Mouse (Mus musculus) Muller cell, postnatal 12 days (primary cell): ENCODE data around the gene Zfp667.
"Not testable (repeated sequence)": the region's sequence is repeated elsewhere in the genome, so short reads cannot be mapped to it uniquely, and the experiment has no call there.

Source experiments
- DNase-seq: peaks from one replicate; pipeline ENCODE4 v3.0.0-alpha.2; 2015; ENCODE audit errors: inconsistent ontology term

Gene Zfp667

DNA sequence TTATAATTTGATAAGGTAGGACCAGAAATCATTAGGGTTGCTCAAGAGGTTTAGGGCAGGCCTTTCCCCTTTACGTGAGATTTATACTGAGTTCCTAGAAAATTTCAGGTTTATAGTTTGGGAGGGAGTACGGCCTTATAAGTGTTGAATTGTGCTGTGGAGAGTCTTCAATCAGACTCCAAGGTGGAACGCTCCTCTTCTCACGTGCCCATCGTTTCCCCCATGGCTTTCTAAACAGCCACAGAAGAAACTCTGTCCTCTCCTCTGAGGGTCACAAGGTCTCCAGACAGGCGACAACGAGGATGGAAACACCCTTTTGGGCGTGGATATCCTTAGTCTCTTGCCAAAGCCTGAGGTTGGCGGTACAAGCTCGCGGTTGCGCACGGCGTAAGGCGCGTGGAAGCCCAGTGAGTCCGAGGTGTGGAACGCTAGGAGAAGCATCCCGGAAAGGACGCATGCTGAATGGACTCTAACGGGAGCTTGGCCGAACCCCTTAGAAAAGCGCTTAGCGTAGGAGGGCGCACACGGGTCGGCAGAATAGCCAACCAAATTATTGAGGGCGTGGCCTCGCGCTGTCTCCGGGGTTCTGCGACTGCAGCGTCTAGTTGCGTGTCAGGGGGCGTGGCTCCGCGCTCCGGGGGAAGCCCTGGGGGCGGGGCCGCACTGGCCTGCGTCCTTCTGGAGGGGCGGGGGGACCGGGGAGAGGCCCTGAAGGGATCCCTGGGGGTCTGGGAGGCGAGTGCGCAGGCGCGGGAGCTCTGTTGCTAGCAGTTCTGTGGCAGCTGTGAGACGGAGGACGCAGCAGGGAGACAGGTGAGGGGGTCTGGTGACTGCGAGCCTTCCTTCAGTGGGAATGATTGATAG is at the start of gene Zfp667:
TSS of gene Zfp667 (plus strand) at position 738 of the 864 bp plus-strand sequence.
- peak; percentile 99 for DNase-seq

DNA sequence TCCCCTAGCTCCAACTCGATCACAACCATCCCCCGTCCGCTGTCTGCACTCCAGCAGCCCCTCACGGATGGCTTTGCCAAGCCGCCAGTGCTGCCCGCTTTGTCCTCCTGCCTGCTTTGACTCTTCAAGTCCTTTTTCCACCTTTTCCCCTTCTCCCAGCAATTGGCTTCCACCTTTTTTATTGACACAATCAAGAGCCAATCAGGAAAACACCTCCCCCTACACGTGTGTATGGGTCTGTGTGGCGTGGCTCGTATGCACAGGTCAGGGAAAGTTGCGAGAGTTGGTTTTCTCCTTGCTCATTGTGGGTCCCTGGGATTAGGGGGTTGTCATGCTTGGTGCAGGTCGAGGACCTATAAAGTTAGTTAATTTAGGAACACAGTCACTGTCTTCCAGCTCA is 46.6 kb upstream of the Zfp667 start:
- no peak for DNase-seq

DNA sequence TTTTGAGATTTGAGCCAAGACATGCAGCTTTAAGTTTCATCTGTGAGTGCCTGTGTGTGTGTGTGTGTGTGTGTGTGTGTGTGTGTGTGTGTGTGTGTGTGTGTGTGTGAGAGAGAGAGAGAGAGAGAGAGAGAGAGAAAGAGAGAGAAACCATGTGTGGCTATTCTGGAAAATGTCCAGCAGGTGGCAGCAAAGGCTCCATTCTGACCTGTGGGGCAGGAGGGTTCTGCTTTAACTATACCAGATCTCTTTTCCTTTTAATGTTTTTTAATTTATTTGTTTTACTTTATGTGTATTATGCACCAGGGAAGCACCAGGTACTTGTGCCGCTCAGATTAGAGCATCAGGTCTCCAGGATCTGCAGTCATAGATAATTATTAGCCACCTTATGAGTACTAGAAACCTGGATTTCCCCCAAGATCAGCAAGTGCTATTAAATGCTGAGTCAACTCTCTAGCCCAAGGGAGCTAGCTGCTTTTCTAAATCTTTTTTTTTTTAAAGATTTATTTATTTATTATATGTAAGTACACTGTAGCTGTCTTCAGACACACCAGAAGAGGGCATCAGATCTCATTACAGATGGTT is 45.4 kb upstream of the Zfp667 start:
- DNase-seq, result peak; percentile 6

DNA sequence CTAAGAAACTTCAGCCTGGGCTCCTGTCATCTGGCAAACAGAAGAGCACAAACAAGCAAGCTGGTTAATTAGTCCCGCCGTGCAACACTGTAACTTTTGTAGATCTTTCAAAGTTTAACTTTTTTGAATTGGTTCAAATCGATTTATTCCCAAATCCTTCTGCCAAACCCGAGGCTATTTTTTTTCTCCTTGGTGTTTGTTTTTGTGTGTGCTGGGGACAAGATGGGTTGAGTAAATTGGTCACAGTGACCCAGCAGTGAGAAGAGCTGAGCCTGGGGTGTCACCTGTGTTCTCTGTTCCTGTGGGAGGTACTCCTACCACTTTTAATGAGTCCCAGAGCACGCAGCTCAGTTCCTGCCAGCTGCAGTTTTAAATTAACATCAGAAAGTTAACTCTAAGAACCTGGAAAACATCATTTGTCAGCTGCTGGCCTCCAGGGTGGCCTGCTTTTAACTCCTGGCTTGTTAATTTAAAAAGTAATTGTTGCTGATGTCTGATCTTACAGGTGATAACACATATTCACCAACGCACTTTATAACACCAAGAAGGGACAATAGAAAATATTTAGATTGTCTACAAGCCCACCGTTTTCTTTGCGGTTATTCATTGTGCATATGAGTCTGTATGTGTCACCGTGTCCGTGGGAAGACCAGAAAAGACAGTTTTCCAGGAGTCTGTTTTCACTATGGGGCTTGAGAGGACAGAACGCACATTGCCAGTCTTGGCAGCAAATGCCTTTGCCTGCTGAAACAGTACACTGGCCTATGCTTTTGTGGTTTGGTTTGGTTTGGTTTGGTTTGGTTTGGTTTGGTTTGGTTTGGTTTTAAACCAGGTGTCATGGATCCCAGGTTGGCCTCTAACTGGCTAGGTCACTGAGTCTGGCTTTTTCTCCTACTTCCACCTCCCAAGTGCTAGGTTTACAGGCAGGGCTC is 41.8 kb upstream of the Zfp667 start:
- no peak for DNase-seq

DNA sequence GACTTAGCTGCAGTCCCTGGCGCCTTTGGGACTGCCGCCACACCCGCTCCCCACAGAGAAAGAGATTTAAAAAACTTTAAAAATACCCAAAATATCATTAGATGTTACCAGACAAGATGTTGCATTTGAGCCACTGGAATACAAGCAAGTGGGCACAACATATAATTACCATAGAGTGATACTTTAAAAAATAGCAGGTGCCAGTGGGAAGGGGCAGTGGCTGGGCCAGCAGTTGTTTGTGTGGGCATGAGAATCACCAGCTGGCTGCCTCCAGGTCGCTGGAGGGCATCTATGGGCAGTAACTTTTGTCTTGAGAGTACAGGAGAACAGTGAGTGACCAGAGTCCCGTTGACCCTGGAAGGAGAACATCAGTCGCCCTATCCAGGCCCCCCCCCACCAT is 34.0 kb upstream of the Zfp667 start, which contains the start of gene Epp13:
TSS of gene Epp13 (plus strand) at position 301 of the 400 bp plus-strand sequence.
- DNase-seq, result no peak

DNA sequence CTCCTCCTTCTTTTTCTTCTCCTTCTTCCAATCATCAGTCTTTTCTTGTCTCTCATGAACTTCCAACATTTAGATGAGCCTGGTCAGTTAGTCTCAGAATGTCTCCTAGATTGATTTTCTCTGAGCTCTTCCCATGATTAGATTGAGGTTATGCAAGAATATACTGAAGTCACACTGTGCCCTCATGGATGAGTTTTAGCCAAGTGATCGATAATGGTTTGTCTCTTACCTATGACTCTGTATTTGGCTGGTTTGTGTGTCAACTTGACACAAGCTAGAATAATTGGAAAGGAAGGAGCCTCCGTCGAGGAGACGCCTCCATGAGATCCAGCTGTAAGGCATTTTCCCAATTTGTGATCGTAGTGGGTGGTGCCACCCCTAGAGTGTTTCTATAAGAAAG is 31.9 kb upstream of the Zfp667 start:
- DNase-seq, result no peak

DNA sequence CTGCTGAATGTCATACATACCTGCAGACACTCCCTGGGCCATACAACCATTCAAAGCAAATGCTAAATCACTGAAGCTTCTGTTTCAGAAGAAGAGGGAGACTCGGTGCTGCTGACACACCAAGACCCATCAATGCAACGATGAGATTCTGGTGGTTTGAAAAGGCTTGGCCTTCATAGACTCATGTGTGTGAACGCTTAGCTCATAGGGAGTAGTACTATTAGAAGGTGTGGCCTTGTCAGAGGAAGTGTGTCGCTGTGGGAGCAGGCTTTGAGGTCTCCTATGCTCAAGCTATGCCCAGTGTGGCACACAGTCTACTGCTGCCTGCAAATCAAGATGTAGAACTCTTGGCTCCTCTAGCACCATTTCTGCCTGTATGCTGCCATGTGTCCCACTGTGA is 29.0 kb upstream of the Zfp667 start:
- DNase-seq, result no peak

DNA sequence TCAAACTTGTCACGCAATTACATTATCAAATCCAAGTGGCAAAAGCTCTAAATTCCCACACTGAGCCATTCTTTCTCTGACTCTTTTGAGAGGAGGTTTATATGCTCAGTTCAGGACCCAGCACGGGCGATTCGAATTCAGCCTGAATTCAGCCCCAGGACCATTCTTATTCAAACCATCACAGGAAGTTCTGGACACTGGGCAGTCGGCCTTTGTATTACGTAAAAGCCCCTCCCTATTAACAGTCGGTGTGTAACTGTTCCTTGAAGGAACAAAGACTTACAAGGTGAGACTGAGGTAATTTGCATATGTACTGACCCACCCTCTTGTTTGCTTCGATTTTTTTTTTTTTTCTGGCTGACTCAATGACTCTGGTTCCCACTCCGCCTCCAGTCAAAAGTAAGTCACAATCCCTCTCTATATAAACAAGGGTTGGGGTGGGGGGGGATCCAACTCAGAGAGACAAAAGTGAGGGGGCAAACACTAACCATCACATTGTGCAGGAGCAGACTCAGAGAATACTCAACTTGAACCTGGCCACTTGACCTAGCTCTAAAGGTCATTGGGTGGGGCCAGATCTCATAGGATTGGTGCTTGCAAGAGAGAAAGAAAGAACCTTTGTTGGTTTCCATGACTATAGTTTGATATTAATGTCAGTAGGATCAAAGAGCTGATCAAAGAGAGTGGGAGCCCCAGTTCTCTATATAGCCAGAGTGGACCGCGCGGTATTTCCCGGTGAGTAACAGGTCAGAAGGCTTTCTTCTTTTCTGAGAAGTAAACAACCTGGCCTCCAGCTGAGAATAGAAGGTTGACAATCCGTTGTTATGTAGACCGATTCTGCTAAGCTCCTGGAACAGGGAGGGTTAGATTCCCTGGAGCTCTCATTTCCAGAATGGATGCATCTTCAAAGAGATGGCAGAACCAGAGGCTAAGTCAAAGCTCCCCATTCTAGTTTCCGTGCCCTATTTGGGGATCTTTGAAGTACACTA is 27.9 kb upstream of the Zfp667 start:
- DNase-seq, result no peak

DNA sequence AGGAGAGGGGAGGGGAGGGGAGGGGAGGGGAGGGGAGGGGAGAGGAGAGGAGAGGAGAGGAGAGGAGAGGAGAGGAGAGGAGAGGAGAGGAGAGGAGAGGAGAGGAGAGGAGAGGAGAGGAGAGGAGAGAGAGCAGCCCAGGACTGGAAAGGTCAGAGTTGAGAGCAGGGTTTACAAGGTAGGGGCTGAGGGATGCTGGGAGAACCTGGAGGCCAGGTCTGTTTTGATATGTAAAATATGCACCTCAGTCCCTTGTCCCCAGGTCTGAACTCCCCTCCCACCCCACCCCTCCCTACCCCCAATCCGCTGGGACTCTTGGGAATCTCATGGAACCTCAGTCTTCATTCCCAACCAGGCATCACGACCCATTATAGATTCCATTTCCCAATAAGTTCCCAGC is 26.4 kb upstream of the Zfp667 start:
- not testable (repeated sequence) for DNase-seq

DNA sequence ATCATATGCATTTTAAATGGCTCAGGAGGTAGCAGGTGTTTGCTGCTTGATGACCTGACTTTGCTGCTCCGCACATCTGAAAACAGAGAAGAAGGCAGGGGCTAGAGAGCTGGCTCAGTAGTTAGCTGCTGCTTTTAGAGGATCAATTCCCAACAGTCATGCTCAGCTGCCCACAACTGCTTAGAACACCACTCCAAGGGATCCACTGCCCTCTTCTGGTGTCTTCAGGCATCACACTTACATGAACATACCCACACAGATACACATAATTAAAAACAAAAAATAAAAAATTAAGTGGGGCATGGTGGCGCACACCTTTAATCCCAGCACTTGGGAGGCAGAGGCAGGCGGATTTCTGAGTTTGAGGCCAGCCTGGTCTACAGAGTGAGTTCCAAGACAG is 24.3 kb upstream of the Zfp667 start:
- DNase-seq, result no peak

DNA sequence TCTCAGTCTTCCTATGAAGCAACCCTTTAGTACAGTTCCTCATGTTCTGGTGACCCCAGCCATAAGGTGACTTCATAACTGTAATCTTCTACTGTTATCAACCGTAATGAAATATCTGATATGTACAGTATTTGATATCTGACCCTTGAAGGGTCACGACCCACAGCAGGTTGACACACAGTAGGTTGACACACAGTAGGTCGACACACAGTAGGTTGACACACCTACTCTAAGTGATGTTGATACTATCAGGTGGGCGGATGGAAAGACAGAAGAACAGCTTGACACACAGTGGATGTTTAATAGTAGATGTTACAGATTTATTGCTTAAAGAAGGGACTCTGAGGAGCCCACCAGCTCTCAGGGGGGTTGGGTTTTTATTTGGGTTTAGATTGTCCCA is 23.4 kb upstream of the Zfp667 start:
- DNase-seq, result no peak

DNA sequence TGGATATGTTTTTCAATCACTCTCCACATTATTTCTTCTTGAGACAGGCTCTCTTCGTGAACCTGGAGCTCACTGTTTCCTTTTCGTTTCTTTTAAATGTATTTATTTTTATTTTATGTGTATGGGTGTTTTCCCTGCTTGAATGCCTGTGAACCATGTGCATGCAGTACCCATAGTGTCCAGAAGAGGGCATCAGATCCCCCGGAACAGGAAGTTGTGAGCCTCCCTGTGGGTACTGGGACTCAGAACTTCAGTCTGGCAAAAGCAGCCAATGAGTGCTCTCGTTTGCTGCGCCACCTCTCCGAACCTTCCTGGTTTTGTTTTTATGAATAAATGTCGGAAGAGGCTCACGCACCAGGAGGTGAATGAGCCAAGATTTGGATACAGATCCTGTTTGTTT is 20.7 kb upstream of the Zfp667 start:
- DNase-seq, result no peak

DNA sequence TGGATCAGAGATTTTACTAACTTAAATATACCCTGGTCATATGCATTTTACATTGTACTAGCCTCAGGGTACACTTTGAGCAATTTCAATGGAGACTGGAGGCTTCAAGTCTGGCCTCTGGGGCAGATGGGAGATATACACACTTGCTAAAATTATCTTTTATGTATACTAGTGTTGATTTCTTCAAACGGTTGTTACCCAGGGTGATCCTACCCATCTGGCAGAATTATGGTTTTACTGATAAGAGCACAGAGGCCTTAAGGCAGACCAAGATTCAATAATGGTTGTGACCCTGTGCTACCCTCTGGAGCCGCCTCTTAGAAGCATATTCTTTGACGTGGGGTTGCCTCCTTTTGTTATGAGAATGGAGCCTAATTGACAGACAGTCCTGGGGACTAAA is 8.5 kb upstream of the Zfp667 start:
- no peak for DNase-seq

DNA sequence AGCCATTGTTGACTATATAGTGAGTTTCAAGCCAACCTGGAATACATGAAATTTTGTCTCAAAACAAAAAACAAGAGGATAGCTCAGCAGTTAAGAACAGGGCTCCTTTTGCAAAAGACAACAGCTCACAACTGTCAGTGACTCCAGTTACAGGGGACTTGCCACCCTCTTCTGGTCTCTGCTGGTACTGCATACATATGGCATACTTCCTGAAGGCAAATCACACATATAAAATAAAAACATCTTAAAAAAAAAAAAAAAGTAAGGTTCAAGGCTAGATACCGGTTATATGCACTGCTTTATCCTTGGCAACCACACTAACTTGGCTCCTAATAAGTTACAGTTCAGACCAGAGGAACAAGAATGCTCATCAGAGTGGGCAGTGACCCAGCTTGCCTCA is 3.6 kb upstream of the Zfp667 start:
- peak; percentile 42 for DNase-seq

DNA sequence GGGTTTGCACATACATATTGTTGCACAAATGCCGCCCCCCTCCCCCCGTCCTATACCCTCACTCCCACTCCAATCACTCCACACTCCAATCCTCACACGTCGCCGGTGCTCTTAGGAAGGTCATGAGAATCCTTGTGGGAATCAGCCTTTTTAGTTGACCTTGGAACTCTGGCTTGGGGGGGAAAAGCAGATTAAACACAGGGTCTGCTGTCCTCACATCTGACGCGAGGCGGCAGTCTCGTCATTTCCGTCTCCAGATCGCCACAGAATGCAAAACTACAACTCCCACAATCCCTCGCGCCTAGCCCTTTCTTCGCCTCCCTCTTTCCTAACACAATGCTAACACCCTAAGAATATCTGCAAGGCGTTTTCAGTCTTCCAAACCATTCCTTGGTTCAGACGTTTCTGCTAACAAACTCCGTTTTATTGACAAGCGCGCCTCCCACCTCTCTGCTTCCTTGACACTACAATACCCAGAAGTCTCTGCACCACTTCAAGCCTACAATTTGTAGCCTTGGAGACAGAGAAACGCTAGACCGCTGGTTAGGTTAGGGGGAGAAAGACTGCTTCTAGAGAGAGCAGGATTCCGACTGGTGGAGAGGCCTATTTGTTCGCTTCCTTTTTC is 2.8 kb upstream of the Zfp667 start:
- DNase-seq, result peak; percentile 75

DNA sequence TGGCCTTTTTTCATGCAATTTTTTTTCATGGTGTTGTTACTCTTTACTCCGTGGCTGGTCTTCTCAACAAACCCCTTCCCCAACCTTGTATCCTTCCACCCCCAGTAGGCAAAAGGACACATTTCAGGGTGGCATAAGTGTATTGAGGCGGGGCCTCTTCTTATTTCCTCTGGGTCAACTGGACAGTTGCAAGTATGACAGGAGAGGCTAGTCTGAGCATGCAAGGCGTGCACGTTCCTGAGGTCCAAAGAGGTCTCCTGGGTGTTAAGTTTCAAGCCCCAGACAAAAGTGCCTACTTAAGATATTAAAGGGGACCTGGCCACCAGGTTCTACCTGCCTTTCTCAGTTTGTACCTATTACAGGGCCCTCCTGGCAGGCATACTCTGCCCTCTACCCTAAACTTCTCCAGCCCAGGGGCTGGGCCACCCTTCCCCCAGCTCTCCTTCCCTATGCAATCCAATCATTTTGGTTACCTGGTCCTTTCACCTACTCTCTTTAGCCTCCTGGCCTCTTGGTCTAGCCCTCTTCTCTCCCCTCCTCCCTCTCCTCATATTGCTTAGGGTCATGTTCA is 1.9 kb upstream of the Zfp667 start:
- DNase-seq, result no peak

DNA sequence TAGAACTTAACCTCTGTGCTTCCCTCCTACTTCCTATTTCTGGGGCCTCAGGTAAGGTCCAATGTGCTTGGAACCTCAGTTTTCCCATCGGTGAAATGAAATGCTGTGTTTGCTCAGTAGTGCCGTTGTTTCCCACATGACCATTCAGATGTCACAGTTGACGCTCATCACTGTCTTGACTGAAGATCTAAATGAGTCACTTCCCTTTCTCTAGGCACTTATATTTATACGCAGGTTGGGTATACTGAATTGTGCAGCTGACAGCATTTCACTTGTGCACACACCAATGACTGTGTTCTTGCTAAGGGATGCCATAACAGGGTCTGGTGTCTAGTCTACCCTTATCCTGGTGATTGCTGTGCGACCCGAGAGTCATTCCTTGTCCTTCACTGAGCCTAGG is 1.0 kb upstream of the Zfp667 start:
- no peak for DNase-seq

DNA sequence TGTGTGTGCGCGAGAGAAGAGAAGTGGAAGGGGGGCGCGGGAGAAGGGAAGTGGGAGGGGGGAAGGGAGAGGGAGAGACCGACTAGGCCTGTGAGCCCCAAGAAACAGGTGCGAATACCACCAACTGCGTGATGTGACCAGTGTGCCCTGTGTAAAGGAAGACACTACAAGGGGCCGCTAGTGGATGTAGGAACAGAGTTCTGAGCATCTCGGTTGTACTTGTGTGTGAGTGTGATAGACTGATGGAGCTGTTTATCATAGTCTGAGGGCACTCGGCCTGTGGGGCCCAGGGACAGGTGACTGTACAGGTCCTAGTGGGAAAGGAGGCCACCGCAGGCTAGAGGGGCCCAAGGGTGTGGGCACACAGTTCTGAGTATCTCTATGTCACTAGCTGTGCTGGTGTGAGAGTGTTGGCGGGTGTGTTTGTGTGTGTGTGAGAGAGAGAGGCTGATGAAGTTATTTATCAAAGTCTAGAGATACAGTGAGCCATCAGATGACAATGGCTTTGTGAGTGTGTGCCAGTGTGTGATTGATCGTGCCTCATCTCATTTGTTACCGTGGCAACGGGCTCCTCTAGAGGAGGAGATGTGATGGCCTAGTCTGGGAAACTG is 647 bp downstream of the Zfp667 start:
- peak; percentile 4 for DNase-seq

DNA sequence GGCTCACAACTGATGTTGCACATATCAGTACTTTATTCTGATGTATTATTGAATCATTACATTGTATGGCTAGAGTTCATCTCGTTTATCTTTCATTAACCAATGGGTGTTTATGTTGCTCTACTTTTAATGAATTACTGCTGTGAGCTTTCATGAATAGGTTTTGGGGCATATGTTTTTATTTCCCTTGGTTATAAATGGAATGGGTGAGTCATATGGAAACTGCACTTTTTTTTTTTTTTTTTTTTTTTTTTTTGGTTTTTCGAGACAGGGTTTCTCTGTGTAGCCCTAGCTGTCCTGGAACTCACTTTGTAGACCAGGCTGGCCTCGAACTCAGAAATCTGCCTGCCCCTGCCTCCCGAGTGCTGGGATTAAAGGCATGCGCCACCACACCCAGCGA is 4.7 kb downstream of the Zfp667 start:
- DNase-seq, result not testable (repeated sequence)

DNA sequence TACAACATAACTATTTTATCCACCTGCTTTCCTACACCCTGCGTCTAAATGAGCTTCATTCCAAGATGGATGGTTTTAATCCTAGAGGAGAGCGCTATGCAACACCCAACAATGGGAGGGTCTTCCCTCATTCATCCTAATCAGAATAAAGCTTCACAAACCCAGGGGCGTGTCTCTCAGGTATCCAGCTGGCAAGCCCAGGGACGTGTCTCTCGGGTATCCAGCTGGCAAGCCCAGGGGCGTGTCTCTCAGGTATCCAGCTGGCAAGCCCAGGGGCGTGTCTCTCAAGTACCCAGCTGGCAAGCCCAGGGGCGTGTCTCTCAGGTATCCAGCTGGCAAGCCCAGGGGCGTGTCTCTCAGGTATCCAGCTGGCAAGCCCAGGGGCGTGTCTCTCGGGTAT is 14.4 kb downstream of the Zfp667 start:
- DNase-seq, result not testable (repeated sequence)
